Mouse (Mus musculus): ENCODE results near the gene Nabp2.

DNA sequence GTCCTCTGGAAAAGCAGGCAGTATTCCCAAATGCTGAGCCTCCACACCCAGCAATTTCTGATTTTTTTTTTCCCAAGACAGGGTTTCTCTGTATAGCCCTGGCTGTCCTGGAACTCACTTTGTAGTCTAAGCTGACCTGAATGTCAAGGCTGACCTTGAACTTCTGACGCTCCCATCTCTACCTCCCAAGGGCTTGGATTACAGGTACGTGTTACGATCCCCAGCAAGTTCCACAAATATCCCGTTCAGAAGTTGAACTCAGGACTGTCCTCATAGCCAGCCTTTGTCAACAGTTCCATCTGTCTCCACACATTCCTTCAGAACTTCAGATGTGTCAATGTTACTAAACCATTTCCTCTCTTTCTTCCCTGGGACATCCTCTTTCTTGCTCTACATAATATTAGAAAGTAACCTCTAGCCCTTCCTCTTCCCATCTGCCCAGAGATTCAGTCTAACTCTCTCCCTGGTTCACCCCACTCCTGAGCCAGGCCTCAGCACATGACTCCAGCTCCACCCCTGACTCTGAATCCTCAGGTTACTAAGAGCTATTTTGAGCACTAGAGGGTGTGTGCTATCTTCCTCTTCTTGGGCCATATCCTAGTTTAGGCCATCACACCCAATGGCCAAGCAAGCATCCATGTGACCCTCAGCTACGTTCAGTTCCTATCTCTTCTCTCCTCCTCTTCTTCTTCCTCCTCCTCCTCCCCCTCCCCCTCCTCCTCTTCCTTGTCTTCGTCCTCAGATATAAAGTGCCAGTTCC is 38.1 kb downstream of the Nabp2 start:
- TF ChIP-seq GATA1 (IDR thresholded peaks at IDR 0.05; ENCODE audit: borderline replicate concordance, low read length), result no peak
- TF ChIP-seq FLI1 (IDR thresholded peaks at IDR 0.05; ENCODE audit: low read length), result no peak
